Mouse (Mus musculus) limb, embryonic 14.5 days (tissue): ENCODE data around the gene Slc41a3. TPM values are rescaled to one million over a fixed set of nuclear protein-coding genes. Genes with fewer than 3 reads are reported as not detected.

Source experiments
- ATAC-seq: fragments of 200-750 bp; cut with Nextera tagmentation; 2 replicates; pipeline ENCODE4 v1.8.0; 2017; ENCODE audit warnings: low read depth, moderate number of reproducible peaks, moderate TSS enrichment; ENCODE audit not compliant: low FRiP score
- DNase-seq: peaks from one replicate; pipeline ENCODE4 v3.0.0-alpha.2; 2015; ENCODE audit warnings: low spot score
- H3K27ac ChIP-seq: fragments of 300-500 bp; sonication (generic); replicated peaks from 2 replicates; pipeline ENCODE4 v1.5.1; 2014; ENCODE audit warnings: low read depth, mild to moderate bottlenecking, low read length, moderate library complexity, mixed read lengths
- H3K27me3 ChIP-seq: fragments of 300-500 bp; sonication (generic); 2 replicates; pipeline ENCODE4 v1.6.1; 2014; ENCODE audit warnings: low read length, mixed read lengths; ENCODE audit not compliant: control insufficient read depth, insufficient read depth
- H3K36me3 ChIP-seq: fragments of 300-500 bp; sonication (generic); 2 replicates; pipeline ENCODE4 v1.6.1; 2014; ENCODE audit warnings: mild to moderate bottlenecking, low read length, moderate library complexity, mixed read lengths; ENCODE audit not compliant: control insufficient read depth, insufficient read depth
- H3K4me1 ChIP-seq: fragments of 300-500 bp; sonication (generic); 2 replicates; pipeline ENCODE4 v1.6.1; 2014; ENCODE audit warnings: antibody characterized with exemption, low read length, mixed read lengths; ENCODE audit not compliant: control insufficient read depth, insufficient read depth
- H3K4me2 ChIP-seq: fragments of 300-500 bp; sonication (generic); replicated peaks from 2 replicates; pipeline ENCODE4 v1.6.1; 2014; ENCODE audit warnings: low read depth, mild to moderate bottlenecking, low read length, moderate library complexity; ENCODE audit not compliant: severe bottlenecking
- H3K4me3 ChIP-seq: fragments of 300-500 bp; sonication (generic); replicated peaks from 2 replicates; pipeline ENCODE4 v1.5.1; 2014; ENCODE audit warnings: low read length
- H3K9ac ChIP-seq: fragments of 300-500 bp; sonication (generic); 2 replicates; pipeline ENCODE4 v1.6.1; 2014; ENCODE audit warnings: mild to moderate bottlenecking, low read depth, low read length, moderate library complexity; ENCODE audit not compliant: severe bottlenecking
- H3K9me3 ChIP-seq: fragments of 300-500 bp; sonication (generic); 2 replicates; pipeline ENCODE4 v1.6.1; 2016; ENCODE audit warnings: low read length; ENCODE audit not compliant: control insufficient read depth
- POLR2A ChIP-seq: fragments of 200-500 bp; IDR thresholded peaks from 2 replicates; pipeline ENCODE4 v1.8.0; 2012; ENCODE audit warnings: inconsistent platforms, mild to moderate bottlenecking, moderate library complexity, borderline replicate concordance; ENCODE audit not compliant: insufficient read depth, insufficient read length; ENCODE audit errors: extremely low read depth
- WGBS: fragments of 180-500 bp; shearing (Covaris S2); extraction: QIAGEN DNeasy Blood & Tissue Kit; methylation state at CpG from one replicate; pipeline ENCODE4 v1.1.7; 2014; 5-methylcytosine and 5-hydroxymethylcytosine counted together
- polyA plus RNA-seq, 2 experiments: library from polyadenylated mRNA; depleted of rRNA in 1 of 2; stranded (reverse) in 1 of 2; unstranded in 1 of 2; fragments of >200 nt; fragmentation: Nextera tagmentation in 1 of 2; extraction: Ambion mirVana in 1 of 2; gene quantifications; 2 replicates each; pipeline versions ENCODE4 v1.2.1 to v1.2.3; 2012 to 2014

Gene Slc41a3
- polyA plus RNA-seq, 2 experiments: 5.4 to 5.9 TPM

- H3K36me3 ChIP-seq: peaks cover 45% of the 10 kb centered on the region
- H3K9me3 ChIP-seq: no peaks in the 10 kb centered on the region
- H3K4me2 ChIP-seq: no peak overlapping the region
- no peak overlapping the region for H3K9ac ChIP-seq
- DNase-seq: no peak
- TF ChIP-seq POLR2A: no peak
- H3K4me3 ChIP-seq: no peak overlapping the region
- H3K4me1 ChIP-seq: peaks cover 3% of the 10 kb centered on the region; the same call in 1 of the 2 replicates
- no peak overlapping the region for H3K27ac ChIP-seq
- WGBS: 82% methylated on average over 3 of the region's 3 CpGs
- H3K27me3 ChIP-seq: no peaks in the 10 kb centered on the region
- no peak for ATAC-seq
Measured at GRCm38 (mm10) chr6:90683831-90684532, 79.5 kb downstream of the Slc41a3 start.

GRCm38 (mm10) chr6:90686812-90687211 is 82.3 kb downstream of the Slc41a3 start:
- Histone ChIP-seq H3K36me3 (peaks cover 51% of the 10 kb centered on the region), H3K4me1 (peaks cover 3% of the 10 kb centered on the region; the same call in 1 of the 2 replicates)
- ATAC-seq: no peak

DNA sequence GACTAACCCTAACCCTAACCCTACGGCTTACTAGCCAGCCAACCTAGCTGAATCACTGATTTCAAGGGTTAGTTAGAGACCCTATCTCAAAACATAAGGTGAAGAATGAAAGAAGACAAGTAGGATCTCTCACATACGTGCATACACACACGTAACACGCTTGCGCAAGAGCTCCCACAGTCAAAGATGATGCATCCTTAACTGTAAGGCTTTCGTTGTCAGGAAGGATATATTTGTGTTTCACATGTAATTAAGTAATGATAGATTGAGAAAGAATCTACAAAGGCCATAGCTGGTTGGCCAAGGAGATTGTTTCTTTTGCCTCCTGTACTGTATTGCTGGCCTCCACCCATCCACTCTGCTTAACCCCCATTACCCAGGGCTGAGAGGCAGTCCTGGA is 83.5 kb downstream of the Slc41a3 start:
- ATAC-seq (no peak), DNase-seq (no peak)
- Histone ChIP-seq H3K36me3 (peaks cover 63% of the 10 kb centered on the region), H3K27me3 (no peaks in the 10 kb centered on the region), H3K9me3 (no peaks in the 10 kb centered on the region), H3K4me2 (no peak overlapping the region), H3K4me1 (peaks cover 3% of the 10 kb centered on the region; the same call in 1 of the 2 replicates), H3K4me3 (no peak overlapping the region), H3K9ac (no peak overlapping the region), H3K27ac (no peak overlapping the region)
- 98% methylated on average over 6 of the region's 6 CpGs for WGBS
- no peak for TF ChIP-seq POLR2A

More at GRCm38 (mm10) chr6:90686812-90687211, 82.3 kb downstream of the Slc41a3 start:
- no peak for DNase-seq
- 88% methylated on average over 1 of the region's 1 CpGs for WGBS
- Histone ChIP-seq H3K27ac (no peak overlapping the region), H3K9ac (no peak overlapping the region), H3K9me3 (no peaks in the 10 kb centered on the region), H3K4me2 (no peak overlapping the region), H3K4me3 (no peak overlapping the region), H3K27me3 (no peaks in the 10 kb centered on the region)
- no peak for TF ChIP-seq POLR2A

DNA sequence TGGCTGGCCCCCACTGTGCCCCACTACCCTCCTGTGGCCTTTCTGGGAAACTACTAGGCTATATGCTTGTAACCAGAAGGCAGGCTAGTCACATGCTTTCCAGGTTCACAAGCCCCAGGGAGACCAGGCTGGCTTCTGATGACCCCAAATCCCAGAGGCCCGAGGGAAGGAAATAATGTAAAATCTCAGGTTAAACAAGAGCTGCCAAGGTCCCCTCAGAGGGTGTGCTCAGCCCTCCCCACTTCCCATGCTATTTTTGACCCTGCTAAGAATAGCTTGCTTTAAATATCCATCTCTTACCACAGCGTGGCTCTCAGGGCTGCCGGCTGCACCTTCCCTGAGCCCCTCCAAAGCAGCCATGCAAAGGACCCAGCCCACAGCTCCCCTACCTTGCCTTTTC is 84.2 kb downstream of the Slc41a3 start:
- Histone ChIP-seq H3K27ac (no peak overlapping the region), H3K36me3 (peaks cover 65% of the 10 kb centered on the region), H3K9ac (no peak overlapping the region), H3K4me2 (no peak overlapping the region), H3K9me3 (no peaks in the 10 kb centered on the region), H3K4me1 (peaks cover 3% of the 10 kb centered on the region; the same call in 1 of the 2 replicates), H3K4me3 (no peak overlapping the region), H3K27me3 (no peaks in the 10 kb centered on the region)
- TF ChIP-seq POLR2A: no peak
- WGBS: 64% methylated on average over 3 of the region's 3 CpGs
- DNase-seq: no peak
- ATAC-seq: no peak

- Histone ChIP-seq H3K27me3 (no peaks in the 10 kb centered on the region), H3K4me3 (no peak overlapping the region), H3K9ac (no peak overlapping the region), H3K9me3 (no peaks in the 10 kb centered on the region), H3K4me2 (no peak overlapping the region), H3K4me1 (peaks cover 3% of the 10 kb centered on the region; the same call in 1 of the 2 replicates), H3K27ac (no peak overlapping the region), H3K36me3 (peaks cover 71% of the 10 kb centered on the region)
- WGBS: 91% methylated on average over 10 of the region's 10 CpGs
- no peak for TF ChIP-seq POLR2A
- no peak for ATAC-seq
- DNase-seq: no peak
Measured at GRCm38 (mm10) chr6:90689500-90689899, 85.0 kb downstream of the Slc41a3 start.
